Mouse (Mus musculus) stomach, postnatal 0 days (tissue): ENCODE measurements around the gene Ankrd13a.

ENCODE experiments used
- CTCF ChIP-seq: IDR thresholded peaks from 2 replicates; pipeline ENCODE4 v1.5.1; 2016; ENCODE audit warnings: antibody characterized with exemption, low read depth, mild to moderate bottlenecking, moderate library complexity
- EP300 ChIP-seq: optimal IDR thresholded peaks from 2 replicates; pipeline ENCODE3; 2016; ENCODE audit warnings: antibody characterized with exemption

DNA sequence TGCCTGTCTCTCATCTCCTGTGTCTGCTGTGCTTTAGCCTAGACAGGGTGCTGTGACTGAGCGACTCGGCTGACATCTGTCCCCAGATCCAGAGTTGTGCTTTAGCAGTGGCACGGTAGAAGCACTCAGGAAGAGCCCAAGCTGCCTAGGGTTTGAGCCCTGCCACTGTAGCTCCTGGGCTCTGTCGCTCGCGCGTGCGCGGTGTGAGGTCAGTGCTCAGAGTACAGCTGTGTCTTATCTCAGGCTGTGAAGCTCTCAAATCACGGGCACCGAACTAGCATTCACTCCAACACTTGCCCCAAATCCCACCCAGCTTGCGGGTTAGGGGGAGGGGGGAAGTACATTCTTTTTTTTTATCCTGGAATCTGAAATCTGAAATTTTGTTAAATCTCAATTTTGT, 62.4 kb downstream of the Ankrd13a start:
- TF ChIP-seq CTCF (no peak), EP300 (no peak)
